Mouse (Mus musculus): ENCODE results near the gene Olfr1415. TPM values are rescaled to one million over a fixed set of nuclear protein-coding genes. Genes with fewer than 3 reads are reported as not detected.
"Not testable (repeated sequence)": the region's sequence is repeated elsewhere in the genome, so short reads cannot be mapped to it uniquely, and the experiment has no call there.

The Olfr1415 gene
- not detected in 2 replicates for polyA plus RNA-seq (2012; rRNA removed)

DNA sequence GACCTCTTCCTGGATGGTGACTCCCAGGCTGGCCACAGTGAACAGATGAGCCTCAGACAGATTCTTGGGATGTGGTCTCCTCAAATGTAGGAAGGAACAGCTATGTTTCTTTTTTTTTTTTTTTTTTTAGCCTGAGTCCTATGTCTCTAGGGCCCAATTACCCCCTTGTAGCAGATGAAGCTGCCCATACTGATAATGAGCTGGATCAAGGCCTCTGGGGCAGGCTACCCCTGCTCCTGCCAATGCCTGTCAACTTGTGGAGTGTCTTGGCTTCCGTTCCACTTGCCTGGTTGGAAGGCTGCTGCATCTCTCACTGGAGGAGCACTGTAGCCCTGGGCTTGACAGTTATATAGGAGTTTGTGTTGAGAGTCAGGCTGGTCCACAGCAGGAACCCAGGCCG, at the start of gene Olfr1415:
Olfr1415 (minus strand) TSS at position 101 of the 400 bp plus-strand sequence.
- Histone ChIP-seq H3K4me3 (replicated peaks; ENCODE audit: extremely low read depth, low read depth, low read length) (no peak within 1 kb of the TSS), H3K4me1 (ENCODE audit: control insufficient read depth, insufficient read depth, low read length) (no peaks in the 10 kb centered on the region)
- DNase-seq = no peak
- TF ChIP-seq POLR2A (IDR thresholded peaks at IDR 0.05; ENCODE audit: borderline replicate concordance, extremely low read depth, low read depth, low read length) (no peak), CTCF (IDR thresholded peaks at IDR 0.05; ENCODE audit: insufficient read depth, low read length) (no peak)
- WGBS = 76% methylated on average over 2 of the region's 2 CpGs

DNA sequence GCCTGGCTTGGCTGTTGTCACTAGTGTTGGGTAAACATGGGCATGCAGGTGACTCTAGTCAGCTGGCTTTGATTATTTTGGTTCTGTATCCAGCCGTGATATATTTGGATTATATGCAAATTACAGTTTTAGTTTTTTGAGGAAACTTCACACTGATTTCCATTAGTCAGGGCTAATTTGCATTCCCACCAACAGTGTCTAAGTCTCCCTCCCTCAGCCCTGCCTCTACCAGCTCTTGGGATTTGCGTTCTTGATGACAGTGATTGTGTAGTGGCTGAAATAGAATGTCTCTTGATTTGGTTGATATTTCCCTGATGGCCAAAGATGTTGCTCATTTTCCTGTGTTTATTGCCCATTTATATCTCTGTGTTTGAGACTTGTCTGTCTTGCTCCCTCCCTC, 43.2 kb upstream of the Olfr1415 start:
- TF ChIP-seq CTCF (IDR thresholded peaks at IDR 0.05; ENCODE audit: insufficient read depth, low read length) = no peak
- TF ChIP-seq POLR2A (IDR thresholded peaks at IDR 0.05; ENCODE audit: borderline replicate concordance, extremely low read depth, low read depth, low read length) = no peak
- no peak for DNase-seq
- WGBS = 34% methylated on average over 2 of the region's 2 CpGs
- Histone ChIP-seq H3K4me1 (ENCODE audit: control insufficient read depth, insufficient read depth, low read length) (no peaks in the 10 kb centered on the region), H3K4me3 (replicated peaks; ENCODE audit: extremely low read depth, low read depth, low read length) (no peak overlapping the region)

DNA sequence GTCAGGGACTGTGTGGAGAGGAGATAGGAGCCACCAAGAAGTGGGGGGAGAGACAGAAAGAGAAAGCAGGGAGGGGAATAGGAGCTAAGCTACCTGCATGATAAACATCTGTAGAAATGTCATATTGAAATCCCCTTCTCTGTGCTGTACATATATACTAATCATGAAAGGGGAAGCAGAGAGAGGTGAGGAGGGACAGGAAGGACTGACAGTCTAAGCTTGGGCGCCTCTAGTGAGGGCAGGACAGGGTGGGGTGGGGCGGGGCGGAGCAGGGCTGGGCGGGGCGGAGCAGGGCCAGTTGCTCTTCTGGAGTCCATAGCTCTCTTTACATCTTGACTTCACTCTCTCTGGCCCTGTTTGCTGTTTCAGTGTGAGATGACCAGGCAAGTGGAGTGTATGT, 41.1 kb upstream of the Olfr1415 start:
- DNase-seq = no peak
- TF ChIP-seq CTCF (IDR thresholded peaks at IDR 0.05; ENCODE audit: insufficient read depth, low read length) (no peak), POLR2A (IDR thresholded peaks at IDR 0.05; ENCODE audit: borderline replicate concordance, extremely low read depth, low read depth, low read length) (no peak)
- Histone ChIP-seq H3K4me3 (replicated peaks; ENCODE audit: extremely low read depth, low read depth, low read length) (no peak overlapping the region), H3K4me1 (ENCODE audit: control insufficient read depth, insufficient read depth, low read length) (no peaks in the 10 kb centered on the region)
- WGBS = 30% methylated on average over 5 of the region's 5 CpGs

DNA sequence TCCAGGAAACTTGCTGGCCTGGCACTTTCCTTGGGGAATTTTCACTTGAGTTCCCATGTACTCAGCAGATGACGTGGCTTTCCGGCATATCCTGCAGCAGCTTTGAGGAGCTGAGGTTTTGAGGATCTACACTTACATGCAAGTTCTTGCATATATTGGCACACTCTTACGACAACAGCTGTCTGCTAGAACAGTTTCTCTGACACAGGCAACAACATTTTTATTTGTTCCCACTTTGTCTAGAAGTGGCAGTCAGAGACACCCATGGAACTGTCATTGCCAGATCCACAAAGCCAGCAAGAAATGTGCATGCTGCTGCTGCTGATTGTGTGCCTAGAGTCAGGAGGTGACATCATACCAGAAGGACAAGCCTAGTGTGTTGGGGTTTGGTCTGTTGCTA, 27.9 kb upstream of the Olfr1415 start:
- WGBS = 84% methylated on average over 3 of the region's 3 CpGs
- DNase-seq = no peak
- no peaks in the 10 kb centered on the region for H3K4me1 ChIP-seq (ENCODE audit: control insufficient read depth, insufficient read depth, low read length)
- TF ChIP-seq CTCF (IDR thresholded peaks at IDR 0.05; ENCODE audit: insufficient read depth, low read length) = no peak
- no peak for TF ChIP-seq POLR2A (IDR thresholded peaks at IDR 0.05; ENCODE audit: borderline replicate concordance, extremely low read depth, low read depth, low read length)
- no peak overlapping the region for H3K4me3 ChIP-seq (replicated peaks; ENCODE audit: extremely low read depth, low read depth, low read length)

DNA sequence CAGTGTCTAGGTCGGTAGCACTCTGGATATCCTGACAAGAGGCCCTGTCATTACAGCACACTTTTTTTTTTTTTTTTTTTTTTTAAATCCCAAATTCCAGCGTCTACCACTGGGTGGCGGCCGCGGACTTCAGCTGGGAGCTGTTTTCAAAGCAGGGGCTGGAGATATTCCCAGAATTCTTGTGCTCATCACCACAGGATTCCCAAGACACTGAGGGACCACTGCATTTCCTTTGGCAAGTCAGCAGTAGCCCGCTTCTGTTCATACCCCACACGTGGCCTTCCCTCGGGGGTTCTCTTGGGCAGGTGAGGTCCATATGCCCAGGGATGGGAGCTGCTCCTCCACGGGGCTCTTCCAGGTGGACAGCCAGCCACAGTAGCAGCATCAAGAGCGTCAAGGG, 25.5 kb upstream of the Olfr1415 start:
- Histone ChIP-seq H3K4me1 (ENCODE audit: control insufficient read depth, insufficient read depth, low read length) (no peaks in the 10 kb centered on the region), H3K4me3 (replicated peaks; ENCODE audit: extremely low read depth, low read depth, low read length) (no peak overlapping the region)
- DNase-seq = peak; percentile 20
- peak; percentile 36; the same call in 1 of the 2 replicates for TF ChIP-seq CTCF (IDR thresholded peaks at IDR 0.05; ENCODE audit: insufficient read depth, low read length)
- no peak for TF ChIP-seq POLR2A (IDR thresholded peaks at IDR 0.05; ENCODE audit: borderline replicate concordance, extremely low read depth, low read depth, low read length)
- 20% methylated on average over 10 of the region's 10 CpGs for WGBS

DNA sequence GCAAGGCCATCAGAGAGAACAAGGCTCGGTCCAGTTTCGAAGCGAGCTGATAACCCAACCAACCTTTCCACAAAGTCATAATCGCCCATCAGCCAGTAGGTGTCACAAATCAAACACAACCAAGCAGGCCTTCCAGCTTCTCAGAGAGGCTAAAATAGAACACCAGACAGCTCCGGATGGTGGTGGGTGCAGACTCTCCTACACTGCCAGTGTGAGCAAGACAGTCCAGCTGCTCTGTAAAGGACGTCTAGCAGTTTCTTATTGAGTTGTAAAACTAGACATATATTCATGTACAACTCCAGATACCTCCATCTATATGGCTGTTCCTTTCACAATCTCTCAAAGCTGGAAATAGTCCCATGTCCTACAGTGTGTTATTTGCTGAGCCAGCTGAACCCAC, 23.1 kb upstream of the Olfr1415 start:
- no peak for TF ChIP-seq POLR2A (IDR thresholded peaks at IDR 0.05; ENCODE audit: borderline replicate concordance, extremely low read depth, low read depth, low read length)
- H3K4me1 ChIP-seq (ENCODE audit: control insufficient read depth, insufficient read depth, low read length) = no peaks in the 10 kb centered on the region
- no peak for DNase-seq
- H3K4me3 ChIP-seq (replicated peaks; ENCODE audit: extremely low read depth, low read depth, low read length) = no peak overlapping the region
- WGBS = 76% methylated on average over 6 of the region's 6 CpGs

DNA sequence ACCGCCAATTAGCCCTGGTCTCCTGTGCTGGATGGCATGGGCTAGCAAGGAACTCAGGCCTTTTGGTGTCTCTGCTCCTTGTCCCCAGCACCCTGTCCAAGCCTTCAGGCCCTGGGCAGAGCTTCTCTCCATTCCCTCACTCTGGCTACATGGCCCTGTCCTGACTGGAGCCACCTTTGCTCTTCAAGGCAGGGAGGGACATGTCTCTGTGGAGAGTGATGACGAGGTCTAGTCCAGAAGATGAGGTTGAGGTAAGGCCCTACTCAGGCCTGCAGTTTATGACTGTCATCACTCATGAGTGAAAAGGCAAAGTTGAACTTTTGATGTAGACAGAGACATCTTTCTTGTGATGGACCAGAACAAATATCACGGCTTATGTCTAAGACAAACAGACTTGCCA, 22.7 kb upstream of the Olfr1415 start, which contains the start of gene Olfr1414:
Olfr1414 (minus strand) TSS at position 101 of the 400 bp plus-strand sequence.
- no peak for DNase-seq
- 72% methylated on average over 3 of the region's 3 CpGs for WGBS
- no peaks in the 10 kb centered on the region for H3K4me1 ChIP-seq (ENCODE audit: control insufficient read depth, insufficient read depth, low read length)
- no peak within 1 kb of the TSS for H3K4me3 ChIP-seq (replicated peaks; ENCODE audit: extremely low read depth, low read depth, low read length)
- TF ChIP-seq POLR2A (IDR thresholded peaks at IDR 0.05; ENCODE audit: borderline replicate concordance, extremely low read depth, low read depth, low read length) = no peak
- no peak for TF ChIP-seq CTCF (IDR thresholded peaks at IDR 0.05; ENCODE audit: insufficient read depth, low read length)

DNA sequence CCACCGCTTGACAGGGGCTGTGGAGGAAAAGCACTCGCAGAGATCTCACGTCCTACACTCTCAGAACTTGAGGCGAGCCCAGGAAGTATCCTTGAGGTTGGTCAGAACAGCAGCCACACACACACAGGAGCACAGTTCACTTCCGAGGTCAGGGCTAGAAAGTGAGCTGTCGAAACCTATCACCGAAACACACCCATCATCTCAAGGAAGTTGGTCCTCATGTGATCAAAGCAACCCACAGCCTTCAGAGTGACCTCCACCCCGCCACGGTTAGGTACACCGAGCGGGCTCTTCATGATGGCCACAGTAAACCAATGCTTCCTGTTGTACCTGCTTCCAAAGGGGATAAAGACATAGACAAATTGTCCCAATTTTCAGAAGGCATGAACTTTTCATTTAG, 19.5 kb upstream of the Olfr1415 start:
- H3K4me1 ChIP-seq (ENCODE audit: control insufficient read depth, insufficient read depth, low read length) = no peaks in the 10 kb centered on the region
- no peak overlapping the region for H3K4me3 ChIP-seq (replicated peaks; ENCODE audit: extremely low read depth, low read depth, low read length)
- 55% methylated on average over 11 of the region's 11 CpGs for WGBS
- DNase-seq = no peak
- no peak for TF ChIP-seq POLR2A (IDR thresholded peaks at IDR 0.05; ENCODE audit: borderline replicate concordance, extremely low read depth, low read depth, low read length)
- TF ChIP-seq CTCF (IDR thresholded peaks at IDR 0.05; ENCODE audit: insufficient read depth, low read length) = no peak

DNA sequence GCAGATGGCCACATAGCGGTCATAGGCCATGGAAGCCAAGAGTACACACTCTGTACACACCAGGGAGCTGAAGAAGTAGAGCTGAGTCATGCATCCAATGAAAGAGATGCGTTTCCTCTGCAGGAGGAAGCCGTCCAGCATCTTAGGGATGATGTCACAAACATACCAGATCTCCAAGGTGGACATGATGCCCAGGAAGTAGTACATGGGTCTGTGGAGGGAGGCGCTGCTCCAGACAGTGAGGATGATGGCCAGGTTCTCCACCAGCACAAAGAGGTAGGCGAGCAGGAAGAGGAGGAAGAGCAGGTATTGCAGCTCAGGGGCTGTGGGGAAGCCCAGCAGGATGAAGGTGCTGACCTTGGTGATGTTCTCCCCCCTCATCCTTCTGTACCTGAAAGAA, 15.7 kb upstream of the Olfr1415 start:
- DNase-seq; H3K4me3 ChIP-seq (replicated peaks; ENCODE audit: extremely low read depth, low read depth, low read length); H3K4me1 ChIP-seq (ENCODE audit: control insufficient read depth, insufficient read depth, low read length): not testable (repeated sequence)
- 79% methylated on average over 5 of the region's 5 CpGs for WGBS

DNA sequence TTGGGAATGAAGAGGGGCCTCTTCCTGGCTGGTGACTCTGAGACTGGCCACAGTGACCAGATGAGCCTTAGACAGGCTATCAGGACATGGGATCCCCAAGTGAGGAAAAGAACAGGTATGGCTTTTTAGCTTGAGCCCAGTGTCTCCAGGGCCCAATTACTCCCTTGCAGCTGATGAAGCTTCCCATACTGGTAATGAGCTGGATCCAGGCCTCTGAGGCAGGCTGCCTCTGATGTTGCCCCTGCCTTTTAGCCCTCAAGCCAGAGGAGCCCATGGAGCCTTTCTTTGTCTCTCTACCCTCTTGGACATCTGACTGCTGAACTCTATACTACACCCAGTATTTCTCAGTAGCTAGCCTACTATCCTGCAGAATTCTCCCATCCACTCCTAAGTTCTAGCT, 10.9 kb downstream of the Olfr1415 start, which contains the start of gene Olfr1416:
Olfr1416 (minus strand) TSS at position 101 of the 400 bp plus-strand sequence.
- DNase-seq = no peak
- no peaks in the 10 kb centered on the region for H3K4me1 ChIP-seq (ENCODE audit: control insufficient read depth, insufficient read depth, low read length)
- no peak within 1 kb of the TSS for H3K4me3 ChIP-seq (replicated peaks; ENCODE audit: extremely low read depth, low read depth, low read length)
- TF ChIP-seq POLR2A (IDR thresholded peaks at IDR 0.05; ENCODE audit: borderline replicate concordance, extremely low read depth, low read depth, low read length) (no peak), CTCF (IDR thresholded peaks at IDR 0.05; ENCODE audit: insufficient read depth, low read length) (no peak)
